Mouse (Mus musculus) liver, postnatal 0 days (tissue): ENCODE data around the gene Slc4a10. TPM values are rescaled to one million over a fixed set of nuclear protein-coding genes. Genes with fewer than 3 reads are reported as not detected.

Experiments used
- ATAC-seq: fragments of 200-750 bp; cut with Nextera tagmentation; 2 replicates; pipeline ENCODE4 v1.8.0; 2017; ENCODE audit warnings: mild to moderate bottlenecking, moderate library complexity
- DNase-seq: peaks from one replicate; pipeline ENCODE4 v3.0.0-alpha.2; 2016
- H3K27ac ChIP-seq: fragments of 300-500 bp; sonication (generic); 2 replicates; pipeline ENCODE4 v1.5.1; 2014; ENCODE audit warnings: antibody characterized with exemption, moderate library complexity, mild to moderate bottlenecking, low read depth
- H3K27me3 ChIP-seq: fragments of 300-500 bp; sonication (generic); 2 replicates; pipeline ENCODE4 v1.6.1; 2014; ENCODE audit warnings: low read length, control low read depth, mixed read lengths; ENCODE audit not compliant: insufficient read depth
- H3K36me3 ChIP-seq: fragments of 300-500 bp; sonication (generic); replicated peaks from 2 replicates; pipeline ENCODE4 v1.6.1; 2014; ENCODE audit warnings: mild to moderate bottlenecking, control low read depth, low read length, moderate library complexity, mixed read lengths; ENCODE audit not compliant: insufficient read depth
- H3K4me1 ChIP-seq: fragments of 300-500 bp; sonication (generic); 2 replicates; pipeline ENCODE4 v1.6.1; 2014; ENCODE audit warnings: antibody characterized with exemption, mild to moderate bottlenecking, control low read depth; ENCODE audit not compliant: insufficient read depth
- H3K4me2 ChIP-seq: fragments of 300-500 bp; sonication (generic); 2 replicates; pipeline ENCODE4 v1.6.1; 2014; ENCODE audit warnings: low read depth, mild to moderate bottlenecking, low read length, moderate library complexity, mixed read lengths
- H3K4me3 ChIP-seq: fragments of 300-500 bp; sonication (generic); 2 replicates; pipeline ENCODE4 v1.5.1; 2014; ENCODE audit warnings: low read depth, low read length
- H3K9ac ChIP-seq: fragments of 300-500 bp; sonication (generic); replicated peaks from 2 replicates; pipeline ENCODE4 v1.6.1; 2014; ENCODE audit warnings: mild to moderate bottlenecking, moderate library complexity
- H3K9me3 ChIP-seq: fragments of 300-500 bp; sonication (generic); 2 replicates; pipeline ENCODE4 v1.6.1; 2016; ENCODE audit warnings: mild to moderate bottlenecking, control low read depth, low read length, mixed read lengths
- CTCF ChIP-seq: sonication (generic); IDR thresholded peaks from 2 replicates; pipeline ENCODE4 v1.5.1; 2016; ENCODE audit warnings: antibody characterized with exemption, low read depth
- EP300 ChIP-seq: IDR thresholded peaks from 2 replicates; pipeline ENCODE4 v1.6.1; 2016; ENCODE audit warnings: antibody characterized with exemption, low read depth, mild to moderate bottlenecking
- WGBS: fragments of 180-500 bp; shearing (Covaris S2); extraction: QIAGEN DNeasy Blood & Tissue Kit; methylation state at CpG from one replicate; pipeline ENCODE4 v1.1.7; 2014; ENCODE audit not compliant: insufficient replicate concordance; 5-methylcytosine and 5-hydroxymethylcytosine counted together
- polyA plus RNA-seq: library from polyadenylated mRNA; unstranded; fragments of >200 nt; fragmentation: Nextera tagmentation; extraction: Ambion mirVana; gene quantifications from 2 replicates; pipeline ENCODE4 v1.2.1, GENCODE M21; 2015

The Slc4a10 gene
- polyA plus RNA-seq, 1 experiment from 2014 or later = 0.05 TPM

DNA sequence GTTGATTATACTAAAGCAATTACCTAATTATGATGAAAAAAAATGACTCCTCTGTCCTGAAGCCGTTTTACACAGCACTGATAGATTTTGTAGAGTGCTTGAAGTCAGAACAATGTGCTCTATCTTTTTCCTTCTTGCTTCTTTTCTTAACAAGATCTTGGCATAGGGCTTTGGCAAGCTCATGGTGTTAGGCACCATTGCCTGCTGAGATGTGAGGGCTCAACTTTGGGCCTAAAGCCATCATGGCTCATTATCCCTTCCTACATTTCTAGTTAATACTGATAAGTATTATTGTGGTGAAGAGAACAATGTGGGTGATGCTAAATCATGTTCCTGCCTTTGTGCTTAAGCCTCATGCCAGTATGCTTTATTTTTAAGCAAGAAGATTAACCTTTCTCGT, 185.0 kb downstream of the Slc4a10 start:
- Histone ChIP-seq H3K9me3 (no peaks in the 10 kb centered on the region), H3K27me3 (no peaks in the 10 kb centered on the region), H3K27ac (no peak overlapping the region), H3K36me3 (no peaks in the 10 kb centered on the region), H3K9ac (no peak overlapping the region), H3K4me3 (no peak overlapping the region), H3K4me1 (no peaks in the 10 kb centered on the region), H3K4me2 (no peak overlapping the region)
- no peak for ATAC-seq
- no peak for DNase-seq
- TF ChIP-seq CTCF (no peak), EP300 (no peak)
- 79% methylated on average over 2 of the region's 2 CpGs for WGBS

DNA sequence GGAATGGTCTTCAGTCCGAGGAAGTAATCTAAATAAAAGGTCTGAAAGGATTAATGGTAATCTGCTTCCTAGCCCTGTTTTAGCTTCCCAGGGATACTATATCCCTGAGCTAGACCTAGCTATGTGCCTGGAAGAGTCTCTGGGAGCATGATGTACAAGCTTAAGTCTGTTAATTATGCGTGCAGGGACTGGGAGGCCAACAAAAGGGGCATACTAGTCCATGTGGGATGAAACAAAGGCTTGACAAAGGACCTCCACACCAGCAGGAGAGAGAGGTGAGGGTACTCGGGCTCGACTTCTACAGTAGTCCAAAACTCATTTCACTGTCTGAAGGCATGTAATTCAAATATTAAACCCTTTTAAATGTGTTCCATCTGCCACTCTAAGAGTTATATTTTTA, 197.9 kb downstream of the Slc4a10 start:
- ATAC-seq = no peak
- Histone ChIP-seq H3K27ac (no peak overlapping the region), H3K27me3 (no peaks in the 10 kb centered on the region), H3K4me1 (no peaks in the 10 kb centered on the region), H3K4me3 (no peak overlapping the region), H3K36me3 (no peaks in the 10 kb centered on the region), H3K9ac (no peak overlapping the region), H3K4me2 (no peak overlapping the region), H3K9me3 (no peaks in the 10 kb centered on the region)
- no peak for TF ChIP-seq EP300
- TF ChIP-seq CTCF = no peak
- no peak for DNase-seq
- WGBS = 55% methylated on average over 4 of the region's 4 CpGs

DNA sequence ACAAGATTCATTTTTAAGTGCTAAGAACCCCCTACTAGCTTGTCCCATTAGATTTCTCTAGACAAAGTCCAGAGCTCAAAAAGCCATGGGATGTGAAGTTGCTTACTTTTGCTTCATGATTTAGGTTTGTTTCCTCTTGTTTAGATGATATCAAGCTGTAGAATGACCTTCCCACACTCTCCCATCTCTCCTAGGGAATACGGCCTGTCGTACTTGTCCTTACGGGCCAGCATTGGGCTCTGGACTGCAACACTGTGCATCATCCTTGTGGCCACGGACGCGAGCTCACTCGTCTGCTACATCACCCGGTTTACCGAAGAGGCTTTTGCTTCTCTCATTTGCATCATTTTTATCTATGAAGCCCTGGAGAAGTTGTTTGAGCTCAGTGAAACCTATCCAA, 222.2 kb downstream of the Slc4a10 start:
- Histone ChIP-seq H3K9ac (no peak overlapping the region), H3K36me3 (no peaks in the 10 kb centered on the region), H3K4me3 (no peak overlapping the region), H3K27ac (no peak overlapping the region), H3K4me2 (no peak overlapping the region), H3K9me3 (no peaks in the 10 kb centered on the region), H3K27me3 (no peaks in the 10 kb centered on the region), H3K4me1 (no peaks in the 10 kb centered on the region)
- ATAC-seq (no peak), DNase-seq (no peak)
- 90% methylated on average over 9 of the region's 9 CpGs for WGBS
- TF ChIP-seq CTCF = no peak
- no peak for TF ChIP-seq EP300

DNA sequence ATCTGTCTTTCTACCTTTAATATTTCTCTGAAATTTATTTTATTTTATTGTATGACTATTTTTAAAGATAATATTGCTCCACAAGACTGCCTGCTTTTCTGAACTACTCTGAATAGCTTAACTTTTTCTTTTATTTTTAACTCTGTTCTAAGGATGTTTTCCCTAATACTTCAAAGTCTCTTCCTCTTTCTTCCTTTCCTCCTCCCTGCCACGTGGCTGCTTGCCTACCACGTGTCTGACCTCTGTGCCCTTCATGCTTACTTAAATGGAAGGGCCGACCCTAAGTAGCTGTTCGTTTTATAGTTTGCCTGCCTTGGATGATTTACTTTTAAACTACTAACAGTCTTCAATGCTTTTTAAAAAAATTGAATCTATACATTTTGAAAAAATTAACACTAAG, 225.6 kb downstream of the Slc4a10 start:
- H3K4me1 ChIP-seq = no peaks in the 10 kb centered on the region
- H3K9me3 ChIP-seq = no peaks in the 10 kb centered on the region
- no peak for TF ChIP-seq CTCF
- no peak for TF ChIP-seq EP300
- no peak overlapping the region for H3K4me3 ChIP-seq
- DNase-seq = no peak
- no peak overlapping the region for H3K4me2 ChIP-seq
- H3K27me3 ChIP-seq = no peaks in the 10 kb centered on the region
- no peak overlapping the region for H3K9ac ChIP-seq
- no peaks in the 10 kb centered on the region for H3K36me3 ChIP-seq
- no peak for ATAC-seq
- WGBS = 49% methylated on average over 4 of the region's 4 CpGs
- no peak overlapping the region for H3K27ac ChIP-seq

DNA sequence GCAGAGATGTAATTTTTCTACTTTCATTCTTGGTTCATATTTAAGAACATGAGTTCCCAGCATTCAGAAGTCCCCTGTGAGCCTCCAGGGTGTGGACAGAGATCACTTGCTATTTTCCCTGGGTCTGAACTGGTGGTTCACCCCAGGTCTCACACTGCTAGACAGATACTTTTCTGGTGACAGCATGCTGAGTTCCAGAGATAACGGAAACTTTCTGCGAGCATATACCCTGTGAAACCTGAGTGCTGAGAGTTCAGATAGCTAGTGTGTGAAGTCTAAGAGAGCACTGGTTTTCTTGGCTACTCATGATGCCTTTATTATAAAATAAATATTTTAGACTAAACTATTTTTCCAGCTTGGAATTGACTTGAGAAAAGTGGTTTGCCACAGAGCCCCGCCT, 232.5 kb downstream of the Slc4a10 start:
- ATAC-seq = no peak
- TF ChIP-seq CTCF = no peak
- TF ChIP-seq EP300 = no peak
- H3K4me2 ChIP-seq = no peak overlapping the region
- no peak overlapping the region for H3K27ac ChIP-seq
- H3K4me3 ChIP-seq = no peak overlapping the region
- H3K4me1 ChIP-seq = no peaks in the 10 kb centered on the region
- H3K36me3 ChIP-seq = no peaks in the 10 kb centered on the region
- no peaks in the 10 kb centered on the region for H3K9me3 ChIP-seq
- H3K9ac ChIP-seq = no peak overlapping the region
- DNase-seq = no peak
- H3K27me3 ChIP-seq = no peaks in the 10 kb centered on the region
- WGBS = 66% methylated on average over 3 of the region's 3 CpGs

DNA sequence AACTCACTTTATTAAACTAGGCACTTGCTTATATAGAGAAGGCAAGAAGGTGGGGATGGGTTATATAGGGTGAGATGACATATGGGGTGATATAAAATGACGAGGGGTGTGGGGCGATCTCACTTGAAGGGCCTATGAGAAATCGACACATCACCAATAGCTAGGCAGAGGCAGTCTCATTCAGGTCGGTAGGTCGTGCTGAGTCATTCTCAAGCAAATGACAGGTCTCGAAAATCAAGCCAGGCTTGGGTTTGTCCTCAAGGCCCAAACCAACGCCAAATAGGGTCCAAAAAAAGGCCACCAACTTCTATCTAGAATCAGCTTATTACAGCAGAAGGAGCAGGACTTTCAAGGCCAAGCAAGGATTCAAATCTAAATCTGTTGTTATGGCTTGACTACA, 233.5 kb downstream of the Slc4a10 start:
- TF ChIP-seq CTCF = no peak
- no peak for TF ChIP-seq EP300
- no peak for ATAC-seq
- no peaks in the 10 kb centered on the region for H3K27me3 ChIP-seq

DNA sequence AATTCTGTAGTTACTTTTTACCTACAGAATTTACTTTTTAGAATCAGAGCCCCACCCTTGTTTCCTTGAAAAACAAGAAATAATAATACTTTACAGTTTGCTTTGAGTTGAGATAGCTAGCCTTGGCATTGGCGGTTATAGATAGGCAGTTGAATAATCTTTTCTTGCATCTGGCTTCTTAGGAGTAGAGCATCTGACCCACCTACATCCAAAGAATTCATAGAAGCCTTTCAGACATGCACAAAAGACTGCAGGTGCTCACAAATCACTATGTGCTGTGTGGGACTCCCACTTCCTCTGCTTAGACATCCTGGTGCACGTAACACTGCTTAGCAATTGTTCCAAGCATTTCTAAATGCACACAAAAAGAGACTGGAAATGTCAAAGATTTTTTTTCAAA, 238.8 kb downstream of the Slc4a10 start:
- no peaks in the 10 kb centered on the region for H3K4me1 ChIP-seq
- no peak overlapping the region for H3K27ac ChIP-seq
- no peaks in the 10 kb centered on the region for H3K36me3 ChIP-seq
- H3K9ac ChIP-seq = no peak overlapping the region
- no peak overlapping the region for H3K4me2 ChIP-seq
- no peak for ATAC-seq
- TF ChIP-seq CTCF (no peak), EP300 (no peak)
- no peaks in the 10 kb centered on the region for H3K9me3 ChIP-seq
- no peak for DNase-seq
- no peak overlapping the region for H3K4me3 ChIP-seq
- 69% methylated on average over 2 of the region's 2 CpGs for WGBS
- no peaks in the 10 kb centered on the region for H3K27me3 ChIP-seq

More for the DNA sequence above, 233.5 kb downstream of the Slc4a10 start:
- H3K36me3 ChIP-seq = no peaks in the 10 kb centered on the region
- no peak overlapping the region for H3K9ac ChIP-seq
- WGBS = 77% methylated on average over 7 of the region's 7 CpGs
- H3K4me2 ChIP-seq = no peak overlapping the region
- no peak overlapping the region for H3K4me3 ChIP-seq
- H3K9me3 ChIP-seq = no peaks in the 10 kb centered on the region
- no peak for DNase-seq
- no peaks in the 10 kb centered on the region for H3K4me1 ChIP-seq
- H3K27ac ChIP-seq = no peak overlapping the region
